Comparison of ENCODE assay signal across 34 mouse cellular contexts in genomic region chr7:30235091-30235490, GRCm38 (mm10). TPM values are rescaled to one million over a fixed set of nuclear protein-coding genes. Genes with fewer than 3 reads are reported as not detected.
"Had no signal": no experiment of that assay in that cellular context is flagged by ENCODE, and none has a peak within 500 bp of the region (broad histone marks: within the 10 kb centered on the region; RNA-seq: fewer than 3 reads in every experiment).

No protein-coding gene starts in this region.

- DNase-seq: gastrocnemius, postnatal 10 days; heart, postnatal 10 days; heart, postnatal 4 days; kidney, postnatal 10 days; kidney, postnatal 25 days; kidney, postnatal 4 days; liver; liver, embryonic 13.5 days had no signal

- H3K4me3 ChIP-seq: gastrocnemius, adult 2 months; heart, embryonic 10.5 days; heart, embryonic 12.5 days; hindbrain, embryonic 10.5 days; hindbrain, embryonic 12.5 days; intestine, embryonic 15.5 days; layer of hippocampus, adult 2 months; left cerebral cortex, adult 2 months; limb, embryonic 10.5 days; limb, embryonic 12.5 days; liver, embryonic 13.5 days had no signal

- H3K4me2 ChIP-seq: heart, embryonic 12.5 days; hindbrain, embryonic 12.5 days; hindbrain, embryonic 14.5 days; intestine, embryonic 15.5 days; limb, embryonic 12.5 days; liver, embryonic 13.5 days had no signal

- H3K27me3 ChIP-seq: heart, embryonic 12.5 days; hindbrain, embryonic 12.5 days; intestine, embryonic 15.5 days; limb, embryonic 12.5 days; liver, embryonic 13.5 days had no signal

- ATAC-seq: hindbrain, embryonic 16.5 days; inflammation-experienced regulatory T-cells, adult 6 months; intestine, embryonic 15.5 days; intestine, postnatal 0 days had no signal

- H3K27ac ChIP-seq: heart, embryonic 10.5 days; hindbrain, embryonic 10.5 days; hindbrain, embryonic 12.5 days; hindbrain, embryonic 14.5 days; intestine, embryonic 15.5 days; layer of hippocampus, adult 2 months; left cerebral cortex, adult 2 months; limb, embryonic 10.5 days; limb, embryonic 12.5 days; liver, embryonic 13.5 days had no signal

- H3K9me3 ChIP-seq: heart, embryonic 10.5 days; heart, embryonic 12.5 days; hindbrain, embryonic 10.5 days; hindbrain, embryonic 12.5 days; intestine, embryonic 15.5 days; limb, embryonic 10.5 days; limb, embryonic 12.5 days; liver, embryonic 13.5 days had no signal

RNA-seq across cellular contexts. Expression of gene Ovol3, which starts 0.4 kb away (rescaled TPM):
- total RNA-seq: gastrocnemius, adult 2 months; gastrocnemius, postnatal 25 days; granulocyte monocyte progenitor cell, adult 5-6 weeks; heart, adult 8-10 months; heart, postnatal 10 days; heart, postnatal 25 days; heart, postnatal 4 days; layer of hippocampus, adult 2 months; layer of hippocampus, postnatal 10 days; layer of hippocampus, postnatal 25 days; left cerebral cortex, adult 2 months; left cerebral cortex, postnatal 14 days; left cerebral cortex, postnatal 36 days had no signal
- polyA plus RNA-seq: frontal cortex, adult 2 months; heart, embryonic 10.5 days; heart, embryonic 12.5 days; heart, embryonic 14.5 days; hindbrain, embryonic 10.5 days; hindbrain, embryonic 12.5 days; hindbrain, embryonic 14.5 days; hindbrain, embryonic 16.5 days; inflammation-experienced regulatory T-cells, adult 6 months; intestine, embryonic 15.5 days; intestine, postnatal 0 days; kidney, embryonic 14.5 days; kidney, embryonic 16.5 days; limb, embryonic 10.5 days; limb, embryonic 12.5 days; liver, embryonic 13.5 days had no signal

RNA-seq across cellular contexts. Expression of gene Thap8, which starts 44.8 kb away (rescaled TPM):
- total RNA-seq: heart, postnatal 25 days; left cerebral cortex, adult 2 months had no signal
